Mouse (Mus musculus) MEL (cell line): ENCODE results near the gene Thoc6.

ENCODE experiments used
- CTCF ChIP-seq, 3 experiments: IDR thresholded peaks in 2 of 3; conservative IDR thresholded peaks in 1 of 3; 2 replicates each; pipeline ENCODE4 v1.5.1; 2011 to 2012; ENCODE audit warnings: low read length in 3 of 3, low read depth in 2 of 3, mild to moderate bottlenecking in 2 of 3, improper control_type of control experiment in 1 of 3, inconsistent platforms in 1 of 3, mixed read lengths in 1 of 3, moderate library complexity in 1 of 3; ENCODE audit not compliant: control insufficient read depth in 1 of 3, insufficient read depth in 1 of 3, poor library complexity in 1 of 3, severe bottlenecking in 1 of 3
- EP300 ChIP-seq, 2 experiments: IDR thresholded peaks; 2 replicates each; pipeline ENCODE4 v1.6.1; 2011; ENCODE audit warnings: improper control_type of control experiment in 2 of 2, low read length in 2 of 2, low read depth in 1 of 2, mild to moderate bottlenecking in 1 of 2
- GATA1 ChIP-seq: IDR thresholded peaks from 2 replicates; pipeline ENCODE4 v1.6.1; 2011; ENCODE audit warnings: low read depth, low read length, improper control_type of control experiment
- MAFK ChIP-seq: IDR thresholded peaks from 2 replicates; pipeline ENCODE4 v1.6.1; 2011; ENCODE audit warnings: low read depth, mild to moderate bottlenecking, low read length, improper control_type of control experiment, borderline replicate concordance
- MAZ ChIP-seq: IDR thresholded peaks from 2 replicates; pipeline ENCODE4 v1.6.1; 2012; ENCODE audit warnings: low read depth, mild to moderate bottlenecking, inconsistent platforms, low read length, improper control_type of control experiment
- MXI1 ChIP-seq: IDR thresholded peaks from 2 replicates; pipeline ENCODE4 v1.6.1; 2011; ENCODE audit warnings: mild to moderate bottlenecking, low read depth, low read length, improper control_type of control experiment
- POLR2A ChIP-seq, 2 experiments: IDR thresholded peaks; 2 replicates each; pipeline ENCODE4 v1.6.1; 2011 to 2012; ENCODE audit warnings: low read length in 2 of 2, mild to moderate bottlenecking in 2 of 2, control low read depth in 1 of 2, improper control_type of control experiment in 1 of 2, low read depth in 1 of 2, moderate library complexity in 1 of 2; ENCODE audit not compliant: control insufficient read depth in 1 of 2, insufficient read depth in 1 of 2, poor library complexity in 1 of 2
- TBP ChIP-seq: IDR thresholded peaks from 2 replicates; pipeline ENCODE4 v1.8.0; 2011; ENCODE audit warnings: low read depth, low read length, improper control_type of control experiment
- TCF12 ChIP-seq: IDR thresholded peaks from 2 replicates; pipeline ENCODE4 v1.6.1; 2014; ENCODE audit warnings: low read depth, mild to moderate bottlenecking, inconsistent platforms, low read length, improper control_type of control experiment, moderate library complexity
- ZNF384 ChIP-seq: IDR thresholded peaks from 2 replicates; pipeline ENCODE4 v1.6.1; 2012; ENCODE audit warnings: low read depth, mild to moderate bottlenecking, inconsistent platforms, low read length, improper control_type of control experiment

DNA sequence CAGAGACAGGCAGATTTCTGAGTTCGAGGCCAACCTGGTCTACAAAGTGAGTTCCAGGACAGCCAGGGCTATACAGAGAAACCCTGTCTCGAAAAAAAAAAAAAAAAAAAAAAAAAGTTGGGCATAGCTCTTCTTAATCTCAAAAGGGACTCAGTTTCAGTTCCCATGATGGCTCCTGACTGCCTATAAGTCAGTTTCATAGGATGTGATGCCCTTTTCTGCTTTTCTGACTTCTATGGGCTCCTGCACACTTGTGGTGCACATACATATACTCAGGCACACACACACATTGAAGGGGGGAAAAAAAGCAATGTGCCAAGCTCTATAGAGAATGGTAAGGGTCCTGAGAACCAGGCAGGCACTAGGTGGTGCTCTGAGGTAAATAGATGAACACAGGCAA is 20.4 kb downstream of the Thoc6 start:
- TF ChIP-seq CTCF (IDR thresholded peaks at IDR 0.05 in 2 of 3, conservative IDR thresholded peaks at IDR 0.05 in 1 of 3; ENCODE audit: control insufficient read depth in 1 of 3, insufficient read depth in 1 of 3, low read depth in 2 of 3, low read length in 3 of 3, poor library complexity in 1 of 3, severe bottlenecking in 1 of 3) (no peak), MAZ (no peak), GATA1 (no peak), MXI1 (no peak), TCF12 (no peak), POLR2A (IDR thresholded peaks at IDR 0.05; ENCODE audit: control insufficient read depth in 1 of 2, insufficient read depth in 1 of 2, low read depth in 1 of 2, low read length in 2 of 2, poor library complexity in 1 of 2) (no peak), MAFK (no peak), ZNF384 (no peak), TBP (no peak), EP300 (IDR thresholded peaks at IDR 0.05; ENCODE audit: low read depth in 1 of 2, low read length in 2 of 2) (no peak)
